Mouse (Mus musculus): ENCODE results near the gene Ctdspl. TPM values are rescaled to one million over a fixed set of nuclear protein-coding genes. Genes with fewer than 3 reads are reported as not detected.

The Ctdspl gene
- polyA plus RNA-seq, 1 experiment from 2014 or later = 17.8 TPM

GRCm38 (mm10) chr9:118907934-118908620, 18.2 kb upstream of the Ctdspl start:
- Histone ChIP-seq H3K4me3 (ENCODE audit: low read depth, low read length) (no peak overlapping the region), H3K9me3 (ENCODE audit: control insufficient read depth, low read length) (no peaks in the 10 kb centered on the region), H3K9ac (ENCODE audit: low read depth, low read length) (no peak overlapping the region), H3K27me3 (replicated peaks; ENCODE audit: control insufficient read depth, insufficient read depth, low read length) (no peaks in the 10 kb centered on the region), H3K27ac (replicated peaks; ENCODE audit: low read depth, low read length) (no peak overlapping the region; the same call in 1 of the 2 replicates), H3K4me2 (ENCODE audit: low read depth, low read length) (no peak overlapping the region), H3K4me1 (ENCODE audit: control insufficient read depth, insufficient read depth, low read length) (peaks cover 8% of the 10 kb centered on the region; the same call in 1 of the 2 replicates), H3K36me3 (ENCODE audit: control insufficient read depth, insufficient read depth, low read length) (no peaks in the 10 kb centered on the region)
- no peak; the same call in 1 of the 2 replicates for ATAC-seq (ENCODE audit: low read depth)
- peak; percentile 86 for DNase-seq (ENCODE audit: low spot score)
- WGBS = 43% methylated on average over 15 of the region's 18 CpGs

DNA sequence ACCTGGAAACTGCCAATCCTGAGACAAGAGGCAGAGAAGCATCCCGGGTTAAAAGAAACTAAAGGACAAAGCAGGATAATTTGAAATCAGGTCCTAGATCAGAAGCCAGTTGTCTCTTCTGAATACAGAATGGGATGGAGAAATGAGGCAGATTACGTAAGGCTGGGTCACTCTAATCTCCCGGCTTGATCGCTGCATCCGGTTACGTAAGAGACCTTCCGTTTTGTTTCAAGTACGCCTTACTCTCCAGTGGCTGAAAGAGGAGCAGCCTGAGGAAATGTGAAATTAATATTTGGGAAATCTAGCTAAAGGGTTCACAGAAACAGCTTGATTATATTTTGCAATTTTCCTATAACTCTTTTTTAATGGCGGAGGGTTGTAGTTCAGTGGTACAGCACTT, 13.2 kb upstream of the Ctdspl start:
- Histone ChIP-seq H3K4me2 (ENCODE audit: low read depth, low read length) (no peak overlapping the region), H3K27me3 (replicated peaks; ENCODE audit: control insufficient read depth, insufficient read depth, low read length) (no peaks in the 10 kb centered on the region), H3K4me3 (ENCODE audit: low read depth, low read length) (no peak overlapping the region), H3K27ac (replicated peaks; ENCODE audit: low read depth, low read length) (no peak overlapping the region), H3K9ac (ENCODE audit: low read depth, low read length) (no peak overlapping the region), H3K4me1 (ENCODE audit: control insufficient read depth, insufficient read depth, low read length) (peaks cover 2% of the 10 kb centered on the region; the same call in 1 of the 2 replicates), H3K36me3 (ENCODE audit: control insufficient read depth, insufficient read depth, low read length) (no peaks in the 10 kb centered on the region), H3K9me3 (ENCODE audit: control insufficient read depth, low read length) (no peaks in the 10 kb centered on the region)
- ATAC-seq (ENCODE audit: low read depth) (no peak), DNase-seq (ENCODE audit: low spot score) (no peak)
- 73% methylated on average over 9 of the region's 9 CpGs for WGBS

GRCm38 (mm10) chr9:118913613-118914012, 12.6 kb upstream of the Ctdspl start:
- Histone ChIP-seq H3K9me3 (ENCODE audit: control insufficient read depth, low read length) (no peaks in the 10 kb centered on the region), H3K36me3 (ENCODE audit: control insufficient read depth, insufficient read depth, low read length) (no peaks in the 10 kb centered on the region), H3K9ac (ENCODE audit: low read depth, low read length) (no peak overlapping the region), H3K4me3 (ENCODE audit: low read depth, low read length) (no peak overlapping the region), H3K4me1 (ENCODE audit: control insufficient read depth, insufficient read depth, low read length) (no peaks in the 10 kb centered on the region), H3K4me2 (ENCODE audit: low read depth, low read length) (no peak overlapping the region), H3K27ac (replicated peaks; ENCODE audit: low read depth, low read length) (no peak overlapping the region), H3K27me3 (replicated peaks; ENCODE audit: control insufficient read depth, insufficient read depth, low read length) (no peaks in the 10 kb centered on the region)
- DNase-seq (ENCODE audit: low spot score) (no peak), ATAC-seq (ENCODE audit: low read depth) (no peak)
- 88% methylated on average over 3 of the region's 3 CpGs for WGBS

DNA sequence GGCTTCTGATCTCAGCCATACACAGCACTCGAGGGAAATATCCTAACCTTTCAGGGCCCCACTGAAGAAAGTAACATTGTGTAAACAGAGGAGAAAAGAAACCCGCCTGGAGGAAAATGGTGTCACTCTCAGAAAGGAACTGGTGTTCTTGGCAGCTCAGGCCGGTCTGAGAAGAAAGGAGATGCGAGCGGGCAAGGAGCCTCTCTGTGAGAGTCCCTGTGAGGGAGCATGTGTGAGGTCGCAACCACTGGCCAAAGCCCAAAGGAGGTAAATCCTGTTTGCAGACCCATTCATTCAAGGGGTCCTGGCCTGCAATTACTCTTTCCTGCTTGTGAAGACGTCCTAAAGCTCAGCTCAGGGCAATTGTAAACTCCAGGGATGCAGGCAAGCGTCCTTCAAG, 11.7 kb upstream of the Ctdspl start:
- WGBS = 26% methylated on average over 8 of the region's 8 CpGs
- Histone ChIP-seq H3K4me3 (ENCODE audit: low read depth, low read length) (no peak overlapping the region), H3K27ac (replicated peaks; ENCODE audit: low read depth, low read length) (no peak overlapping the region; the same call in 1 of the 2 replicates), H3K4me1 (ENCODE audit: control insufficient read depth, insufficient read depth, low read length) (peaks cover 4% of the 10 kb centered on the region), H3K27me3 (replicated peaks; ENCODE audit: control insufficient read depth, insufficient read depth, low read length) (no peaks in the 10 kb centered on the region), H3K4me2 (ENCODE audit: low read depth, low read length) (peak overlapping the region; percentile 12; the same call in 1 of the 2 replicates), H3K9ac (ENCODE audit: low read depth, low read length) (no peak overlapping the region), H3K36me3 (ENCODE audit: control insufficient read depth, insufficient read depth, low read length) (no peaks in the 10 kb centered on the region), H3K9me3 (ENCODE audit: control insufficient read depth, low read length) (no peaks in the 10 kb centered on the region)
- DNase-seq (ENCODE audit: low spot score) (no peak), ATAC-seq (ENCODE audit: low read depth) (no peak)

- H3K9ac ChIP-seq (ENCODE audit: low read depth, low read length) = no peak overlapping the region
- H3K4me3 ChIP-seq (ENCODE audit: low read depth, low read length) = no peak overlapping the region
- no peaks in the 10 kb centered on the region for H3K36me3 ChIP-seq (ENCODE audit: control insufficient read depth, insufficient read depth, low read length)
- 63% methylated on average over 5 of the region's 5 CpGs for WGBS
- H3K4me1 ChIP-seq (ENCODE audit: control insufficient read depth, insufficient read depth, low read length) = peaks cover 10% of the 10 kb centered on the region
- H3K27me3 ChIP-seq (replicated peaks; ENCODE audit: control insufficient read depth, insufficient read depth, low read length) = no peaks in the 10 kb centered on the region
- H3K4me2 ChIP-seq (ENCODE audit: low read depth, low read length) = no peak overlapping the region
- no peak for DNase-seq (ENCODE audit: low spot score)
- no peaks in the 10 kb centered on the region for H3K9me3 ChIP-seq (ENCODE audit: control insufficient read depth, low read length)
- H3K27ac ChIP-seq (replicated peaks; ENCODE audit: low read depth, low read length) = no peak overlapping the region
- no peak for ATAC-seq (ENCODE audit: low read depth)
Measured at GRCm38 (mm10) chr9:118915290-118915689, 11.0 kb upstream of the Ctdspl start.

DNA sequence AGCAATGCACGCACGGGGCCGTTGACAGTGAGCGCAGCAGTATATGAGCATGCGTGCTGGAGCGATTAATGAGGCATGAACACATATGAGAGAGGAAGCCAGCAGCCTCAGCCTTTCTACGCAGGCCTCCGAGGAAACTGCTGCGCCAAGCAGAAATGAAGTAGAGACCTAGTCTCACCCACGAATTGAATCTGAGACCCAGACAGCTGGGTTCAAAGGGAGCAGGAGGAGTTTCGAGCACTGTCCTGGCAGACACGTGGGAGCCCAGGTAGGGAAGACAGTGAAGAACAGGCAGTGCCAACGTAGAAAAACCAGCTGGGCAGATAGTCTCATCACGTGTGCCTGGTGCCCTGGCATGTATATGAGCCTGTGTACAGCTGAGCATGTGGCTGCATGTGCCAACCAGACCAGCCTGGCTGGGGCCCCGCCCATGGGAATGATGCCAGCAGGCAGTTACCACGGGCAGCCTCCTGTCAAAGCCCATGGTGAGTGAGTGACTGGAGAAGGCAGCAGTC, 6.5 kb upstream of the Ctdspl start:
- peak; percentile 48; the same call in 1 of the 2 replicates for ATAC-seq (ENCODE audit: low read depth)
- no peak overlapping the region for H3K4me2 ChIP-seq (ENCODE audit: low read depth, low read length)
- H3K36me3 ChIP-seq (ENCODE audit: control insufficient read depth, insufficient read depth, low read length) = 0 out of 2 replicates have a peak, but pooled peaks cover 5% of the 10 kb centered on the region
- H3K9me3 ChIP-seq (ENCODE audit: control insufficient read depth, low read length) = no peaks in the 10 kb centered on the region
- 68% methylated on average over 16 of the region's 16 CpGs for WGBS
- 0 out of 2 replicates have a peak overlapping the region, but pooled peaks have one; percentile 19 for H3K9ac ChIP-seq (ENCODE audit: low read depth, low read length)
- H3K27me3 ChIP-seq (replicated peaks; ENCODE audit: control insufficient read depth, insufficient read depth, low read length) = no peaks in the 10 kb centered on the region
- H3K4me1 ChIP-seq (ENCODE audit: control insufficient read depth, insufficient read depth, low read length) = peaks cover 15% of the 10 kb centered on the region
- H3K4me3 ChIP-seq (ENCODE audit: low read depth, low read length) = no peak overlapping the region
- peak; percentile 64 for DNase-seq (ENCODE audit: low spot score)
- H3K27ac ChIP-seq (replicated peaks; ENCODE audit: low read depth, low read length) = peak overlapping the region; percentile 8; the same call in 1 of the 2 replicates

- H3K4me3 ChIP-seq (ENCODE audit: low read depth, low read length) = no peak overlapping the region
- DNase-seq (ENCODE audit: low spot score) = peak; percentile 85
- H3K27me3 ChIP-seq (replicated peaks; ENCODE audit: control insufficient read depth, insufficient read depth, low read length) = no peaks in the 10 kb centered on the region
- no peak overlapping the region for H3K4me2 ChIP-seq (ENCODE audit: low read depth, low read length)
- H3K27ac ChIP-seq (replicated peaks; ENCODE audit: low read depth, low read length) = no peak overlapping the region
- peaks cover 18% of the 10 kb centered on the region for H3K4me1 ChIP-seq (ENCODE audit: control insufficient read depth, insufficient read depth, low read length)
- H3K9me3 ChIP-seq (ENCODE audit: control insufficient read depth, low read length) = no peaks in the 10 kb centered on the region
- 0 out of 2 replicates have a peak, but pooled peaks cover 5% of the 10 kb centered on the region for H3K36me3 ChIP-seq (ENCODE audit: control insufficient read depth, insufficient read depth, low read length)
- WGBS = 46% methylated on average over 12 of the region's 12 CpGs
- H3K9ac ChIP-seq (ENCODE audit: low read depth, low read length) = no peak overlapping the region
- peak; percentile 14; the same call in 1 of the 2 replicates for ATAC-seq (ENCODE audit: low read depth)
Measured at GRCm38 (mm10) chr9:118920798-118921515, 5.3 kb upstream of the Ctdspl start.

DNA sequence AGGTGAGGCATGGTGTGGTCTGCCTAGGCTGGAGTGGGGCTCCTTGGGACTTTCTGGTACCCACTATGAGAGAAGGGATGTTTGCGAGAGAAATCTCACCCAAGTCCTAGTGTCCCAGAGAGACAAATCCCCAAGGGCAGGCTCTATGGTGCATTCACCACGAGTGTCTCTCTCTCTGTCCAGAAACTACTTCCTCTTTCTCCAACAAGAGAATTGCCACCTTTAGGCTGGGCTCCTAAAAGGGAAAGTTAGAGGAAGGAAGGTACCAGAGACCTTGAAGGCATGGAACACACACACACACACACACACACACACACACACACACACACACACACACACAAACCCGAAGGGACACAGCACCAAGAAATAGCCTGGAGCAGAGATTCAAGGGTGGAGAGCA, 4.3 kb upstream of the Ctdspl start:
- H3K4me3 ChIP-seq (ENCODE audit: low read depth, low read length) = no peak overlapping the region
- no peaks in the 10 kb centered on the region for H3K9me3 ChIP-seq (ENCODE audit: control insufficient read depth, low read length)
- H3K27ac ChIP-seq (replicated peaks; ENCODE audit: low read depth, low read length) = no peak overlapping the region
- H3K27me3 ChIP-seq (replicated peaks; ENCODE audit: control insufficient read depth, insufficient read depth, low read length) = no peaks in the 10 kb centered on the region
- H3K9ac ChIP-seq (ENCODE audit: low read depth, low read length) = no peak overlapping the region
- WGBS = 62% methylated on average over 2 of the region's 3 CpGs
- 0 out of 2 replicates have a peak, but pooled peaks cover 5% of the 10 kb centered on the region for H3K36me3 ChIP-seq (ENCODE audit: control insufficient read depth, insufficient read depth, low read length)
- no peak overlapping the region for H3K4me2 ChIP-seq (ENCODE audit: low read depth, low read length)
- ATAC-seq (ENCODE audit: low read depth) (no peak), DNase-seq (ENCODE audit: low spot score) (no peak)
- peaks cover 18% of the 10 kb centered on the region for H3K4me1 ChIP-seq (ENCODE audit: control insufficient read depth, insufficient read depth, low read length)

Data from embryonic facial prominence, embryonic 14.5 days (tissue).